Mouse (Mus musculus): ENCODE measurements at regions not wholly inside any gene's neighbourhood (a gene's known extent, or its start where the extent isn't known, plus 50 kb on each side); places are given as distances from the start of the nearest gene placed in this dataset.

- ATAC-seq (no peak), DNase-seq (peak; percentile 20)
- WGBS: 77% methylated on average over 4 of the region's 4 CpGs
- no peak for TF ChIP-seq CTCF (IDR thresholded peaks at IDR 0.05; ENCODE audit: low read depth)
- no peaks in the 10 kb centered on the region for H3K9me3 ChIP-seq (ENCODE audit: low read length)
- no peaks in the 10 kb centered on the region for H3K4me1 ChIP-seq (ENCODE audit: insufficient read depth)
- H3K27me3 ChIP-seq (ENCODE audit: insufficient read depth, low read length): no peaks in the 10 kb centered on the region
- no peak overlapping the region for H3K27ac ChIP-seq (ENCODE audit: low read depth, low read length)
- H3K4me2 ChIP-seq (ENCODE audit: low read depth): no peak overlapping the region
- H3K36me3 ChIP-seq (ENCODE audit: insufficient read depth): no peaks in the 10 kb centered on the region
- H3K4me3 ChIP-seq (ENCODE audit: low read depth, low read length): no peak overlapping the region
- no peak overlapping the region for H3K9ac ChIP-seq
Measured at GRCm38 (mm10) chr1:109675196-109675595, 307.0 kb upstream of the Cdh7 start.

- no peak for TF ChIP-seq CTCF (IDR thresholded peaks at IDR 0.05; ENCODE audit: low read depth)
- no peaks in the 10 kb centered on the region for H3K36me3 ChIP-seq (ENCODE audit: insufficient read depth)
- DNase-seq (no peak), ATAC-seq (no peak)
- H3K9ac ChIP-seq: no peak overlapping the region
- H3K9me3 ChIP-seq (ENCODE audit: low read length): no peaks in the 10 kb centered on the region
- no peak overlapping the region for H3K4me3 ChIP-seq (ENCODE audit: low read depth, low read length)
- no peaks in the 10 kb centered on the region for H3K27me3 ChIP-seq (ENCODE audit: insufficient read depth, low read length)
- H3K27ac ChIP-seq (ENCODE audit: low read depth, low read length): no peak overlapping the region
- no peak overlapping the region for H3K4me2 ChIP-seq (ENCODE audit: low read depth)
- H3K4me1 ChIP-seq (ENCODE audit: insufficient read depth): no peaks in the 10 kb centered on the region
Measured at GRCm38 (mm10) chr1:109722449-109722848, 259.8 kb upstream of the Cdh7 start.

GRCm38 (mm10) chr1:109736071-109736470, 246.2 kb upstream of the Cdh7 start:
- Histone ChIP-seq H3K36me3 (ENCODE audit: insufficient read depth) (no peaks in the 10 kb centered on the region), H3K4me3 (ENCODE audit: low read depth, low read length) (no peak overlapping the region), H3K4me2 (ENCODE audit: low read depth) (no peak overlapping the region), H3K27me3 (ENCODE audit: insufficient read depth, low read length) (no peaks in the 10 kb centered on the region), H3K9ac (no peak overlapping the region), H3K4me1 (ENCODE audit: insufficient read depth) (no peaks in the 10 kb centered on the region), H3K27ac (ENCODE audit: low read depth, low read length) (no peak overlapping the region), H3K9me3 (ENCODE audit: low read length) (no peaks in the 10 kb centered on the region)
- no peak for TF ChIP-seq CTCF (IDR thresholded peaks at IDR 0.05; ENCODE audit: low read depth)
- ATAC-seq: no peak
- 58% methylated on average over 1 of the region's 1 CpGs for WGBS
- no peak for DNase-seq

Data from forebrain, postnatal 0 days (tissue).